Mouse (Mus musculus): ENCODE measurements around the gene Ube2l6. TPM values are rescaled to one million over a fixed set of nuclear protein-coding genes. Genes with fewer than 3 reads are reported as not detected.

Ube2l6 gene
- polyA plus RNA-seq, 1 experiment from 2014 or later, result 117 TPM

DNA sequence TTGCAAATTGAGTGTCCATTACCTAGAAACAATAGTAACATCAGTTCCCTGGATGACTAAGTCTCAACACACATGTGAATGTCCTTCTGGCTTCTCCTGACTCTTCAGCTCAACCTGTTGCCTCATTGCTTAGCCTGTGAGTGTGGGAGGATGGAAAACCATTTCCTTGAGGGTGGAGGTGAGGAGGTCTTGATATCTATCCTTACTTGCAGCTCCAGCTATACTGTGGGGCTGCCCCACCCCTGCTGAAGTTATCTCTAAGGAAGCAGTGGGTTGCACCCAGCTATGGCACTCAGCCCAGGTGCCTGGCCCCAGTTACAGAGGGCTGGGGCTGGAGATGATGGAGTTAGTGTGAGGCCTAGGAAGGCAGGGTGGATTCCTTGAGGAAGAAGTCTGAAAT lies 43.3 kb downstream of the Ube2l6 start:
- Histone ChIP-seq H3K36me3 (ENCODE audit: control insufficient read depth, insufficient read depth) (no peaks in the 10 kb centered on the region), H3K27me3 (replicated peaks; ENCODE audit: control insufficient read depth, insufficient read depth, low read length) (no peaks in the 10 kb centered on the region), H3K4me3 (ENCODE audit: low read depth, low read length) (no peak overlapping the region), H3K4me1 (replicated peaks; ENCODE audit: control insufficient read depth, insufficient read depth, low read length) (no peaks in the 10 kb centered on the region), H3K4me2 (replicated peaks; ENCODE audit: low read depth) (no peak overlapping the region), H3K27ac (ENCODE audit: low read depth, low read length) (no peak overlapping the region), H3K9me3 (ENCODE audit: control insufficient read depth) (no peaks in the 10 kb centered on the region), H3K9ac (ENCODE audit: low read depth, low read length) (no peak overlapping the region)
- no peak for TF ChIP-seq CTCF (IDR thresholded peaks at IDR 0.05; ENCODE audit: low read depth)
- ATAC-seq, result no peak

DNA sequence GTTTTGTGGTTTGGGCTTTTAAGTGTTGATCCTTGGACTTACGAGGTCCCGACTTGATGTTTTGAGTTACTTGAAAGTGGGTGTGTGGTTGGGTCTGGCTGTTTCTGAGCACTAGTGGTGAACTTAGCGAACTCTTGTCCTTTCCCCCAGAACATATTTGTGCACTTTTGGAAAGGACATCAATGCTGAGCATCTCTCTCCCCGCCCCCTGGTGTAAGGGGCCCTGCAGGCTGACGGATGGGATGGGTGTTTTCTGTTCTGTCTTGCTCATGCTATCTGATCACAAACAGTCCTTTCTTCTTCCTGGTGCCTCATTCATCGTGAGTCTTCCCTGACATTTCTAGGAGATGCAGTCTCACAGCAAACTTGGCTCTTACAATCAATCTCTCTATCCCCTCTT lies 45.0 kb downstream of the Ube2l6 start:
- Histone ChIP-seq H3K4me2 (replicated peaks; ENCODE audit: low read depth) (no peak overlapping the region), H3K4me3 (ENCODE audit: low read depth, low read length) (no peak overlapping the region), H3K36me3 (ENCODE audit: control insufficient read depth, insufficient read depth) (no peaks in the 10 kb centered on the region), H3K27me3 (replicated peaks; ENCODE audit: control insufficient read depth, insufficient read depth, low read length) (no peaks in the 10 kb centered on the region), H3K9me3 (ENCODE audit: control insufficient read depth) (no peaks in the 10 kb centered on the region), H3K9ac (ENCODE audit: low read depth, low read length) (no peak overlapping the region), H3K4me1 (replicated peaks; ENCODE audit: control insufficient read depth, insufficient read depth, low read length) (no peaks in the 10 kb centered on the region), H3K27ac (ENCODE audit: low read depth, low read length) (no peak overlapping the region)
- no peak for ATAC-seq
- TF ChIP-seq CTCF (IDR thresholded peaks at IDR 0.05; ENCODE audit: low read depth), result no peak
- WGBS, result 73% methylated on average over 6 of the region's 6 CpGs

DNA sequence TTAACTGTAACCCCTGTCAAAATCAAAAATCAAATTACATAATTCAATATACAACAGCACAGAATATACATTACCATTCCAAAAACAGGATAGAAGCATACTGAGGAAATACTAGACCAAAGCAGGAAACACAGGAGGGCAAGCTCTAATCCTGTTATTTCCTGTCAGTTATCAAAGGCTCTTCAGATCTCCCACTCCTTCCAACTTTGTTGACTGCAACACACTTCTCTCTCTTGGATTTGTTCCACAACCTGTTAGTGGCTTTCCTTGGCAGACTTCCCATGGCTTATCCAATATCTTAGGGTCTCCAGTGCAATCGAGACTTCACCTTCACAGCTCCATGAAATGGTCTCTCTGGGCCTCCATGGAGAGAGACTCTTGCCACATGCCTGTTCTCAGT lies 46.6 kb downstream of the Ube2l6 start:
- Histone ChIP-seq H3K9ac (ENCODE audit: low read depth, low read length) (no peak overlapping the region), H3K36me3 (ENCODE audit: control insufficient read depth, insufficient read depth) (0 out of 2 replicates have a peak, but pooled peaks cover 5% of the 10 kb centered on the region), H3K4me3 (ENCODE audit: low read depth, low read length) (no peak overlapping the region), H3K27me3 (replicated peaks; ENCODE audit: control insufficient read depth, insufficient read depth, low read length) (no peaks in the 10 kb centered on the region), H3K9me3 (ENCODE audit: control insufficient read depth) (no peaks in the 10 kb centered on the region), H3K27ac (ENCODE audit: low read depth, low read length) (no peak overlapping the region), H3K4me2 (replicated peaks; ENCODE audit: low read depth) (no peak overlapping the region), H3K4me1 (replicated peaks; ENCODE audit: control insufficient read depth, insufficient read depth, low read length) (no peaks in the 10 kb centered on the region)
- no peak for ATAC-seq
- no peak for TF ChIP-seq CTCF (IDR thresholded peaks at IDR 0.05; ENCODE audit: low read depth)
- 80% methylated on average over 1 of the region's 1 CpGs for WGBS

DNA sequence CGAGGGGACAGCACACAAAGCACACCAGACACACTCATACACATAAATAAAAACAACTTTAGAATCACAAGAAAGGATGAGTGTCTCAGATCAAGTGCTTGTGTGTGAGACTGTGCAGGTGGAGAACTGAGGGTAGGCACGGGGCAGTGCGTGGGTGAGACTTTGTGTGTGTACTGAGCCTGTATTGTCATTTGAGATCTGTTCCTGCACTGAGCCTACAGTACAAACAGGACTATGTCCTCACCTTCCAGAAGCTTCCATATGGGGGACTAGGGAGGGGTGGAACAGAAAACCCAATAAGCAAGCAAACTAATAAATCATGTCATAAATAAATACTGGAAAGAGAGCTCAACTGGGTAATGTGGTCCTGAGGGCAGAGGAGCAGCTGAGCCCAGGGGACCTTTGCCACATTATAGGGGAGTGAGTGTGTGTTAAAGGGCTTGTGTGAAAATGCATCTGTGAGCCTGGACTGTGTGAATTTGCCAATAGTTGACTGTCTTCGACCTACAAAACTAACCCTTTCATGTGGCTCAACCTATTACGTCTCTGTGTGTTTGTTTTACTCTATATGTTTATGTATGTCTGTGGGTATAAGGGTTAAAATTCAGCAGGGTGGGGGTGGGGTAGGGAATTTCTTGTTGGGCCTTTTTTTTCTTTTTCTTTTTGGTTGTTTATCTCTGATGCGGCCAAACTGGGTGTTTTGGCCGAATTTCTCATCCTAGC lies 51.9 kb downstream of the Ube2l6 start:
- H3K9ac ChIP-seq (ENCODE audit: low read depth, low read length), result no peak overlapping the region
- H3K36me3 ChIP-seq (ENCODE audit: control insufficient read depth, insufficient read depth), result peaks cover 8% of the 10 kb centered on the region; the same call in 1 of the 2 replicates
- H3K4me1 ChIP-seq (replicated peaks; ENCODE audit: control insufficient read depth, insufficient read depth, low read length), result peaks cover 3% of the 10 kb centered on the region; the same call in 1 of the 2 replicates
- no peaks in the 10 kb centered on the region for H3K27me3 ChIP-seq (replicated peaks; ENCODE audit: control insufficient read depth, insufficient read depth, low read length)
- 0 out of 2 replicates have a peak overlapping the region, but pooled peaks have one; percentile 21 for H3K4me3 ChIP-seq (ENCODE audit: low read depth, low read length)
- WGBS, result 45% methylated on average over 7 of the region's 7 CpGs
- H3K9me3 ChIP-seq (ENCODE audit: control insufficient read depth), result no peaks in the 10 kb centered on the region
- no peak for TF ChIP-seq CTCF (IDR thresholded peaks at IDR 0.05; ENCODE audit: low read depth)
- peak overlapping the region; percentile 61 for H3K4me2 ChIP-seq (replicated peaks; ENCODE audit: low read depth)
- H3K27ac ChIP-seq (ENCODE audit: low read depth, low read length), result peak overlapping the region; percentile 36; the same call in 1 of the 2 replicates
- peak; percentile 52 for ATAC-seq

DNA sequence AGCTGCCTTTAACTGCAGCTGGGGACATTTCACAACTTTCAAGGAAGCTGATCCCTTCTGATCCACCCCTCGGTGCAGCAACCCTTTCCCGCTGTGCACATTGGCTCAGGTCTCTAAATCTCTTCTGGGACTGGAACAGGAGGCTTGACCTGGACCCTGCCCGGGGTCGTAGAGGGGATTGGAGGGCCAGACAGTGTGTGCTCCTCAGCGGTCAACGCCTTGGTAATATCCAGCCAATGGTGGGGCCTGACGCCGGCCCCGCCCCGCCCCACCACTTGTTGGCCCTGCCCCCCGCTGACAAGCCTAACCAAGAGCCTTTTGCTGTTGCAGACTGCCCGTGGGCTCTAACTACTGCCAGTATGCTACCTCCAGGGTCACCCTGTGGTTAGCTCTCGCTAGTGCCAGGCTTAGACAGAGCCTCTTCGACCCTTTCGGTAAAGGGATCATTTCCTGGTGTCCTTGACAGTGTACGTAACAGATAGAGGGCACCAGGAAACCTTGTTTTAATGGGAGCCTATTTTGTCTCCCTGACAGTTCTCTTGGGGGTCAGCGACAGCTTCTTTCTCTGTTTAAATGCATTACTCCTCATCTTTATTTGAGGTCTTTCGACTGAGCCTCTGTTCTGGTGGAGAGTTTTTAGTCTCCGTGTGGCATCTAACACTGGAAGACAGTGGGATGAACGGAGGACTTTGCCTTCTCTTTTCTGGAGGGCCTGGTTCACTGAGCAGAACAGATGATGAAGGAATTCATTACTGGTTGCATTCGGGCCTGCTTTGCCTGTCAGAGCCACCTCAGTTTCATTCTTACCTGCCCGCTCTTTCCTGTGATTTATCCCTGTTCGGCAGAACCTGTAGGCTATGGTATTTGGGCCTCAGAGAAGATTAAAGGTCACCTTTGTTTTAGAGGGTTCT lies 52.8 kb downstream of the Ube2l6 start:
- no peaks in the 10 kb centered on the region for H3K9me3 ChIP-seq (ENCODE audit: control insufficient read depth)
- TF ChIP-seq CTCF (IDR thresholded peaks at IDR 0.05; ENCODE audit: low read depth), result no peak
- H3K27ac ChIP-seq (ENCODE audit: low read depth, low read length), result 0 out of 2 replicates have a peak overlapping the region, but pooled peaks have one; percentile 15
- ATAC-seq, result peak; percentile 74
- peak overlapping the region; percentile 21; the same call in 1 of the 2 replicates for H3K4me3 ChIP-seq (ENCODE audit: low read depth, low read length)
- peak overlapping the region; percentile 61 for H3K4me2 ChIP-seq (replicated peaks; ENCODE audit: low read depth)
- WGBS, result 35% methylated on average over 23 of the region's 23 CpGs
- H3K9ac ChIP-seq (ENCODE audit: low read depth, low read length), result no peak overlapping the region
- no peaks in the 10 kb centered on the region for H3K27me3 ChIP-seq (replicated peaks; ENCODE audit: control insufficient read depth, insufficient read depth, low read length)
- H3K36me3 ChIP-seq (ENCODE audit: control insufficient read depth, insufficient read depth), result peaks cover 8% of the 10 kb centered on the region; the same call in 1 of the 2 replicates
- peaks cover 3% of the 10 kb centered on the region; the same call in 1 of the 2 replicates for H3K4me1 ChIP-seq (replicated peaks; ENCODE audit: control insufficient read depth, insufficient read depth, low read length)

DNA sequence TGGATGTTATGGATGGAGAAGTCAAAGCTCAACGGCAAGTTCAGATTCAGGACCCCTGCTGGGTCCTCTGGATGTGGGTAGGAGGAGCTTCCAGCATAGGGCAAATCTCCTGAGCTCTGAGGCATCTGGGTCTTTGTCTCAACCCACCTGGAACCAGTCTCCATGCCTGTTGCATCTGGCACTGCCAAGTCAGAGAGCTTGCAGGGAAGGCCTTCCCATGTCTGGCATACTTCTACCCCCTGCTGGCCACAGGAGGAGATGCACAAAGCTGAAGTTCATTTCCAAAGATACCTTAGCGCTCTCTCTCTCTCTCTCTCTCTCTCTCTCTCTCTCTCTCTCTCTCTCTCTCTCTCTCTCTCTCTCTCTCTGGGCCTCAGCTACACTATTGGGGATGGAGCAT lies 57.1 kb downstream of the Ube2l6 start:
- Histone ChIP-seq H3K27me3 (replicated peaks; ENCODE audit: control insufficient read depth, insufficient read depth, low read length) (no peaks in the 10 kb centered on the region), H3K4me2 (replicated peaks; ENCODE audit: low read depth) (no peak overlapping the region), H3K4me1 (replicated peaks; ENCODE audit: control insufficient read depth, insufficient read depth, low read length) (peaks cover 3% of the 10 kb centered on the region; the same call in 1 of the 2 replicates), H3K9me3 (ENCODE audit: control insufficient read depth) (no peaks in the 10 kb centered on the region), H3K27ac (ENCODE audit: low read depth, low read length) (no peak overlapping the region), H3K36me3 (ENCODE audit: control insufficient read depth, insufficient read depth) (peaks cover 12% of the 10 kb centered on the region), H3K9ac (ENCODE audit: low read depth, low read length) (no peak overlapping the region), H3K4me3 (ENCODE audit: low read depth, low read length) (no peak overlapping the region)
- WGBS, result 60% methylated on average over 2 of the region's 2 CpGs
- peak; percentile 42; the same call in 1 of the 2 replicates for ATAC-seq
- peak; percentile 90 for TF ChIP-seq CTCF (IDR thresholded peaks at IDR 0.05; ENCODE audit: low read depth)

Measured in intestine, postnatal 0 days (tissue).